Mouse (Mus musculus): Measurements from ENCODE around the gene Kif6. TPM values are rescaled to one million over a fixed set of nuclear protein-coding genes. Genes with fewer than 3 reads are reported as not detected.

Kif6 gene
- total RNA-seq (2014; rRNA removed; ENCODE audit: low replicate concordance) (3.2 and 40.5 TPM in 2 replicates), polyA plus RNA-seq (2015; fragmentation: Nextera tagmentation; extraction: Ambion mirVana) (1.7 and 2.0 TPM in 2 replicates)

DNA sequence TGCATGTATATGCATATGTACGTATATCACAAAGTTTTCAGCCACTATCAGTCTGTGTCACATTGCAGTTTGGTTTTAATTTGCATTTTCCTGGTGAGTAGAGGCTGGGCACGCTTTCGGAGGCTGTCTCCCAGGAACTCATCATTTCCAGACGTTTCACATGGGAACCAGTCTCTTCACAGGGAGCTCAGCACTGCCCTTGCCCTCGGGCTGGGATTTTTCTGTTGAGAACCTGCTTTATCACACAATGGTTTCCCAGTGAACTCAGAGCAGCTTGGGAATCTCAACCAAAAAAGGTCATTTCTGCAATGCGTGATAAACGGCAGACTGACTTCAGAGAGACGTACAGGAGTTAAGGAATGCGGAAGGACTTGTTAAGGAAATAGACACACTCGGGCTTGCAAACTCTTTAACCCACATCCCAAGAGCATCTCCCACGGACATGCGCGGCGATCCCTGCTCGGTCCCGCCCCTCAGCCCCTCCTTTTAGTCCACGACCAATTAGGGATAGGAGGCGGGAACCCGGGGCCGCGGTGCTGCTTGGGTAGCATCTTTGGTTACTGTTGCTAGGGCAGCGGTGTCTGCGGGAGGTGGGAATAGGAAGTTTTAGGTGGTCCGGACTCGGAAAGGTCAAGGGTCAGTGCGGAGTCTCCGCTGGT lies at the start of gene Kif6:
Gene Kif6 (plus strand): TSS at position 560 of the 659 bp plus-strand sequence.
- H3K27me3 ChIP-seq (ENCODE audit: control insufficient read depth, insufficient read depth, low read length), result no peaks in the 10 kb centered on the region
- DNase-seq (ENCODE audit: low spot score) (peak; percentile 59), ATAC-seq (ENCODE audit: insufficient read depth, low read depth) (peak; percentile 93)
- no peaks in the 10 kb centered on the region for H3K36me3 ChIP-seq (replicated peaks; ENCODE audit: control insufficient read depth, insufficient read depth, low read length)
- H3K4me2 ChIP-seq (ENCODE audit: low read depth, low read length), result peak within 1 kb of the TSS; percentile 80
- H3K4me1 ChIP-seq (ENCODE audit: control insufficient read depth, insufficient read depth), result peaks cover 8% of the 10 kb centered on the region; the same call in 1 of the 2 replicates
- TF ChIP-seq EP300 (IDR thresholded peaks at IDR 0.05; ENCODE audit: low read depth) (no peak), CTCF (IDR thresholded peaks at IDR 0.05; ENCODE audit: low read depth) (no peak)
- peak within 1 kb of the TSS; percentile 43 for H3K4me3 ChIP-seq (ENCODE audit: low read depth, low read length)
- 3% methylated on average over 27 of the region's 27 CpGs for WGBS
- 0 out of 2 replicates have a peak within 1 kb of the TSS, but pooled peaks have one; percentile 8 for H3K27ac ChIP-seq (ENCODE audit: low read depth)
- H3K9me3 ChIP-seq (replicated peaks; ENCODE audit: control insufficient read depth, low read length), result no peaks in the 10 kb centered on the region
- 0 out of 2 replicates have a peak within 1 kb of the TSS, but pooled peaks have one; percentile 18 for H3K9ac ChIP-seq (replicated peaks; ENCODE audit: low read depth, low read length)

DNA sequence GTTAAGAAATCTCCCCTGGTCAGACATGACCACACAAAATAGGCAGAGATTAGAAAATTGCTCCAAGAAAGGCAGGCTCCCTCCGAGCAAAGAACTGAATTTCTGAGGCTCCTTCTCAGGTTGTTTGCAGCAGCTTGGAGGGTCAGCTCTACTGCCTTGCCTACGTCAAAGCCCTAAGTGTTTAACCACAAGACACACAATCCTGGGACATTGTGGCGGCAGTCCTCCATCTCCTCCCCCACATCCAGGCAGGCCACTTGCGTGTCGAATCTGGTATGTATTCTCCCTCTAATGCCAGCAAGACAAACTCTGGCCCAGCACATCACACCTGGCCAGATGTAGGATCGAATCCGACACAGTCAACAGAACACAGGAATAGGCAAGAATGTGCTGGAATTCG lies 46.2 kb upstream of the Kif6 start:
- H3K9me3 ChIP-seq (replicated peaks; ENCODE audit: control insufficient read depth, low read length), result 0 out of 2 replicates have a peak, but pooled peaks cover 6% of the 10 kb centered on the region
- no peak overlapping the region for H3K4me2 ChIP-seq (ENCODE audit: low read depth, low read length)
- no peaks in the 10 kb centered on the region for H3K4me1 ChIP-seq (ENCODE audit: control insufficient read depth, insufficient read depth)
- WGBS, result 80% methylated on average over 8 of the region's 8 CpGs
- no peak for DNase-seq (ENCODE audit: low spot score)
- H3K4me3 ChIP-seq (ENCODE audit: low read depth, low read length), result no peak overlapping the region
- TF ChIP-seq CTCF (IDR thresholded peaks at IDR 0.05; ENCODE audit: low read depth) (no peak), EP300 (IDR thresholded peaks at IDR 0.05; ENCODE audit: low read depth) (no peak)
- H3K27ac ChIP-seq (ENCODE audit: low read depth), result no peak overlapping the region
- no peak overlapping the region for H3K9ac ChIP-seq (replicated peaks; ENCODE audit: low read depth, low read length)
- H3K27me3 ChIP-seq (ENCODE audit: control insufficient read depth, insufficient read depth, low read length), result no peaks in the 10 kb centered on the region
- H3K36me3 ChIP-seq (replicated peaks; ENCODE audit: control insufficient read depth, insufficient read depth, low read length), result no peaks in the 10 kb centered on the region
- no peak for ATAC-seq (ENCODE audit: insufficient read depth, low read depth)

DNA sequence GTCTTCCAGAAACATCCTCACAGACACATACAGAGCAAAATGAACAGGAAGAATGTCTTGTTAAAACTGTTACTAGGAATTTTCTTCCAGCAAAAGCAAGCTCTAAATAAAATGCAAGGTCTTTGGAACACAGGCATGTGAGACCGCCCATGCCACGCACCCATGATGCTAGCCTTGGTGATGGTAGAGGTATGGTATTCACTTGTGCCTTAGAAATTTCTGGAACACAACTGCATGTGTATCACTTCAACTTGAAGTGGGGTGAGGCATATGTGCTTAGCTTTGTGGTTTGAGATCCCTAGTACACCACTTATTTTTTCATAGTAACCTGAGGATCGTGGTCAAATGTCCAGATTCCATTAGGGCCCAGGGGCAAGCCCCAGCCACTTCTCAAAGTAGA lies 37.6 kb upstream of the Kif6 start:
- no peak for ATAC-seq (ENCODE audit: insufficient read depth, low read depth)
- 93% methylated on average over 3 of the region's 3 CpGs for WGBS
- no peaks in the 10 kb centered on the region for H3K27me3 ChIP-seq (ENCODE audit: control insufficient read depth, insufficient read depth, low read length)

DNA sequence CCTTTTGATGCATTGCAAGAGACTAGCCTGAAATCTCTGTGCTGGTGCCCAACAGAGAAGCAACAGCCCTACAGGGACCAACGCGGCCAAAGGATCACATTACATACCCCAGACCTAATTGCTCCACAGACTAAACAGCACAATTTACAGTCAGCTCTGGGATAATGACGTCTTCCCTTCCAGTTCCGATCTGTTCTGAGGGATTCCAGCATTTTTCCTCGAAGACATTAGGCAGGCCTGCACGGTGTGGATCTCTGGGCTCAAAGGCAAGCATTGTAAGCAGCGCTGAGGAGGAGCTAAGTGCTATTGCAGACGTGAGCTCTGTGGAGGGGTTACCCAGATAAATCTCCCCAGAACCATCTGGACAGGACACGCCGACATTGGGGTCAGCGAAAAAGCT lies 32.5 kb upstream of the Kif6 start:
- no peak for TF ChIP-seq EP300 (IDR thresholded peaks at IDR 0.05; ENCODE audit: low read depth)
- TF ChIP-seq CTCF (IDR thresholded peaks at IDR 0.05; ENCODE audit: low read depth), result no peak
- no peaks in the 10 kb centered on the region for H3K4me1 ChIP-seq (ENCODE audit: control insufficient read depth, insufficient read depth)
- ATAC-seq (ENCODE audit: insufficient read depth, low read depth), result no peak
- no peaks in the 10 kb centered on the region for H3K27me3 ChIP-seq (ENCODE audit: control insufficient read depth, insufficient read depth, low read length)
- no peak overlapping the region for H3K27ac ChIP-seq (ENCODE audit: low read depth)
- H3K9ac ChIP-seq (replicated peaks; ENCODE audit: low read depth, low read length), result no peak overlapping the region
- WGBS, result 65% methylated on average over 11 of the region's 11 CpGs
- DNase-seq (ENCODE audit: low spot score), result no peak
- H3K9me3 ChIP-seq (replicated peaks; ENCODE audit: control insufficient read depth, low read length), result no peaks in the 10 kb centered on the region
- H3K36me3 ChIP-seq (replicated peaks; ENCODE audit: control insufficient read depth, insufficient read depth, low read length), result no peaks in the 10 kb centered on the region
- no peak overlapping the region for H3K4me3 ChIP-seq (ENCODE audit: low read depth, low read length)
- no peak overlapping the region for H3K4me2 ChIP-seq (ENCODE audit: low read depth, low read length)

More for the DNA sequence above, 37.6 kb upstream of the Kif6 start:
- no peak for DNase-seq (ENCODE audit: low spot score)
- H3K4me1 ChIP-seq (ENCODE audit: control insufficient read depth, insufficient read depth), result no peaks in the 10 kb centered on the region
- H3K9me3 ChIP-seq (replicated peaks; ENCODE audit: control insufficient read depth, low read length), result 0 out of 2 replicates have a peak, but pooled peaks cover 4% of the 10 kb centered on the region
- no peaks in the 10 kb centered on the region for H3K36me3 ChIP-seq (replicated peaks; ENCODE audit: control insufficient read depth, insufficient read depth, low read length)
- H3K9ac ChIP-seq (replicated peaks; ENCODE audit: low read depth, low read length), result no peak overlapping the region
- no peak overlapping the region for H3K27ac ChIP-seq (ENCODE audit: low read depth)
- TF ChIP-seq CTCF (IDR thresholded peaks at IDR 0.05; ENCODE audit: low read depth) (no peak), EP300 (IDR thresholded peaks at IDR 0.05; ENCODE audit: low read depth) (no peak)
- no peak overlapping the region for H3K4me2 ChIP-seq (ENCODE audit: low read depth, low read length)
- no peak overlapping the region for H3K4me3 ChIP-seq (ENCODE audit: low read depth, low read length)

DNA sequence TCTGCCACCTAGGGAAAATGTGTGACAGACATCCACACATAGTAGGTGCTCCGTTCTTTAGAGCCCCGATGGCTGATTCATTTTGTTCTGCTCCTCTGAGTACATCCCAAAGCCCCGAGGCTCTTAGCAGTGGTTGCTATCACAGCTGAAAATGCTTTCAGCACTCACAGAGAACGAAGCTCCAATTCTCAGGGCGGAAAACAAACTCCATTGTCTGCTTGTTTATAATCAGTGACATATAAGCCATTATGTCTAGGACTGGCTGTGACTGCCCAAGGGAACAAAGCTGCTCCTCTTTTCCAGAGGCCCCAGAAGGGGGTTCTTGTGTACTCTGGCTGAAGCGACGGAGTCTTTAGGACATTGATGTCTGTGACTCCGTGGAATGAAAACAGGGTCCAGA lies 24.9 kb upstream of the Kif6 start:
- no peaks in the 10 kb centered on the region for H3K4me1 ChIP-seq (ENCODE audit: control insufficient read depth, insufficient read depth)
- 54% methylated on average over 8 of the region's 8 CpGs for WGBS
- no peaks in the 10 kb centered on the region for H3K36me3 ChIP-seq (replicated peaks; ENCODE audit: control insufficient read depth, insufficient read depth, low read length)
- no peaks in the 10 kb centered on the region for H3K9me3 ChIP-seq (replicated peaks; ENCODE audit: control insufficient read depth, low read length)
- ATAC-seq (ENCODE audit: insufficient read depth, low read depth), result no peak
- DNase-seq (ENCODE audit: low spot score), result no peak
- H3K4me3 ChIP-seq (ENCODE audit: low read depth, low read length), result no peak overlapping the region
- H3K27me3 ChIP-seq (ENCODE audit: control insufficient read depth, insufficient read depth, low read length), result no peaks in the 10 kb centered on the region
- TF ChIP-seq EP300 (IDR thresholded peaks at IDR 0.05; ENCODE audit: low read depth) (no peak), CTCF (IDR thresholded peaks at IDR 0.05; ENCODE audit: low read depth) (no peak)
- H3K27ac ChIP-seq (ENCODE audit: low read depth), result no peak overlapping the region
- no peak overlapping the region for H3K4me2 ChIP-seq (ENCODE audit: low read depth, low read length)
- no peak overlapping the region for H3K9ac ChIP-seq (replicated peaks; ENCODE audit: low read depth, low read length)
